Mouse (Mus musculus) liver, embryonic 14.5 days (tissue): ENCODE measurements around the gene Pqlc2. TPM values are rescaled to one million over a fixed set of nuclear protein-coding genes. Genes with fewer than 3 reads are reported as not detected.

Experiments used
- ATAC-seq: fragments of 200-750 bp; cut with Nextera tagmentation; 2 replicates; pipeline ENCODE4 v1.8.0; 2017; ENCODE audit warnings: moderate number of reproducible peaks, mild to moderate bottlenecking, moderate library complexity; ENCODE audit not compliant: insufficient read depth
- DNase-seq, 3 experiments: peaks; one replicate each; pipeline ENCODE4 v3.0.0-alpha.2; 2012 to 2013; ENCODE audit warnings: low read depth in 3 of 3, low spot score in 3 of 3
- H3K27ac ChIP-seq: fragments of 300-500 bp; sonication (generic); 2 replicates; pipeline ENCODE4 v1.5.1; 2014; ENCODE audit warnings: moderate library complexity, mild to moderate bottlenecking, control low read depth, inconsistent platforms
- H3K27me3 ChIP-seq: fragments of 300-500 bp; sonication (generic); 2 replicates; pipeline ENCODE4 v1.6.1; 2014; ENCODE audit warnings: mild to moderate bottlenecking, low read length, moderate library complexity; ENCODE audit not compliant: control insufficient read depth, insufficient read depth
- H3K36me3 ChIP-seq: fragments of 300-500 bp; sonication (generic); replicated peaks from 2 replicates; pipeline ENCODE4 v1.6.1; 2014; ENCODE audit warnings: low read depth; ENCODE audit not compliant: control insufficient read depth, insufficient read depth
- H3K4me1 ChIP-seq, 2 experiments: fragments of 200-500 bp in 1 of 2; fragments of 300-500 bp in 1 of 2; sonication (generic) in 1 of 2; replicated peaks; 2 replicates each; pipeline ENCODE4 v1.6.1; 2012 to 2014; ENCODE audit warnings: antibody characterized with exemption in 1 of 2, inconsistent platforms in 1 of 2, low read length in 1 of 2; ENCODE audit not compliant: control insufficient read depth in 2 of 2, insufficient read depth in 2 of 2
- H3K4me2 ChIP-seq: fragments of 300-500 bp; sonication (generic); 2 replicates; pipeline ENCODE4 v1.6.1; 2014; ENCODE audit warnings: low read depth, mild to moderate bottlenecking, control low read depth, moderate library complexity
- H3K4me3 ChIP-seq, 2 experiments: fragments of 200-500 bp in 1 of 2; fragments of 300-500 bp in 1 of 2; sonication (generic) in 1 of 2; 2 replicates each; pipeline ENCODE4 v1.5.1; 2012 to 2014; ENCODE audit warnings: low read depth in 2 of 2, low read length in 2 of 2, mild to moderate bottlenecking in 2 of 2, control low read depth in 1 of 2, inconsistent platforms in 1 of 2, moderate library complexity in 1 of 2; ENCODE audit not compliant: insufficient read depth in 1 of 2
- H3K9ac ChIP-seq: fragments of 300-500 bp; sonication (generic); replicated peaks from 2 replicates; pipeline ENCODE4 v1.6.1; 2014; ENCODE audit warnings: mild to moderate bottlenecking, control low read depth, moderate library complexity
- H3K9me3 ChIP-seq: fragments of 300-500 bp; sonication (generic); 2 replicates; pipeline ENCODE4 v1.6.1; 2016; ENCODE audit warnings: low read length, mixed read lengths; ENCODE audit not compliant: control insufficient read depth
- CTCF ChIP-seq: IDR thresholded peaks from 2 replicates; pipeline ENCODE4 v1.5.1; 2016; ENCODE audit warnings: antibody characterized with exemption, low read depth, control low read depth
- EP300 ChIP-seq: IDR thresholded peaks from 2 replicates; pipeline ENCODE4 v1.6.1; 2016; ENCODE audit warnings: antibody characterized with exemption, low read depth
- WGBS: fragments of 180-500 bp; shearing (Covaris S2); extraction: QIAGEN DNeasy Blood & Tissue Kit; methylation state at CpG from one replicate; pipeline ENCODE4 v1.1.7; 2014; ENCODE audit not compliant: insufficient replicate concordance; 5-methylcytosine and 5-hydroxymethylcytosine counted together
- polyA plus RNA-seq, 2 experiments: library from polyadenylated mRNA; depleted of rRNA in 1 of 2; stranded (reverse) in 1 of 2; unstranded in 1 of 2; fragments of >200 nt; fragmentation: Nextera tagmentation in 1 of 2; extraction: Ambion mirVana in 1 of 2; gene quantifications; 2 replicates each; pipeline versions ENCODE4 v1.2.1 to v1.2.3; 2012 to 2014

Pqlc2 gene
- polyA plus RNA-seq, 2 experiments: 8.1 to 8.6 TPM

DNA sequence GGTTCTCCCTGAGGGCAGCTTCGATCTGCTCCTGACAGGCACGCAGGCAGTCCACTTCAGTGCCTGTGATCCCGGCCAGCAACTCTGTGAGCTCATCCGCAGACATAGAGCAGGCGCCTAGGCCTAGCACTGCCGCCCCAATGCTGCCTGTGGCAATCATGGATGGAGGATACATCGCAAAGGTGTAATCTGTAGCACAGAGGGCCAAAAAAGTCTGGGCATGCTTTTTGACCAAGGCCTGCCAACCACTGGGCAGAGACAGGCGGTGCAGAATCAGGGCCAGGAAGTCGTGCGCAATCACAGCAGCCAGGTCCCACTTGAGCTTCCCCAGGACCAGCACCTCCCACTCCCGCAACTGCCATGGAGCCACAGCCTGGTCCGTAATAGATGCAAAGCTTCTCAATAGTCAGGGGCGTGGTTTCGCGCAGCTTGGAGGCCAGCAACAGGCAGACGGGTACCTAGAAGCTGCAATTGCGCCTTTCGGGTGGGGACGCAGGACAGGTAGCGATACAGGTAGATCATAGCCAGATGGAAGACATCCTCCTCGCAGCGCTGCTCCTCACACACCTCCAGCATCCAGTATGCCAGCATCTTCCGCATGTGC is 35.0 kb upstream of the Pqlc2 start:
- no peak overlapping the region for H3K4me3 ChIP-seq
- WGBS: 83% methylated on average over 23 of the region's 23 CpGs
- H3K27me3 ChIP-seq: no peaks in the 10 kb centered on the region
- ATAC-seq: no peak; the same call in 1 of the 2 replicates
- no peak overlapping the region for H3K4me2 ChIP-seq
- TF ChIP-seq EP300 (no peak), CTCF (no peak)
- H3K4me1 ChIP-seq: peaks cover 0 to 4% of the 10 kb centered on the region in 2 experiments; a peak in 2 of 4 replicates
- H3K27ac ChIP-seq: no peak overlapping the region
- DNase-seq: no peak
- peaks cover 35% of the 10 kb centered on the region for H3K36me3 ChIP-seq
- no peaks in the 10 kb centered on the region for H3K9me3 ChIP-seq
- no peak overlapping the region for H3K9ac ChIP-seq

DNA sequence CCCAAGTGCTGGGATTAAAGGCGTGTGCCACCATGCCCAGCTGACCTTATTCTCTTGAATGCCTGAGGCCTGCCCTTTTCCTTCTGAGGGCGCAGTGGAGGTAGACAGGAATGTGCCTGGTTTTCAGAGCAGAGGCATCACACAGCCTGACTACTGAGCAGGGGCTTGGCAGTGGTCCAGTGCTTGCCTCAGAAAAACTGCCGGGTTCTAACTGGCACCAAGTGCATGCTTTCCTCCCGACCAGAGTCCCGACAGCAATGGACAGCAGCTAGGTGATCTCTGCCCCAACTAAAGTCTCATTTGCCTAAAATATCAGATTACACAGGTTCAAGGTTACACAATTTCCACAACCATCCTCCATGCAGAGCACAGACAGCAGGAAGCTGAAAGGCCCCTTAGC is 33.2 kb upstream of the Pqlc2 start:
- no peaks in the 10 kb centered on the region for H3K9me3 ChIP-seq
- TF ChIP-seq CTCF (no peak), EP300 (no peak)
- H3K27ac ChIP-seq: no peak overlapping the region
- WGBS: 68% methylated on average over 5 of the region's 5 CpGs
- H3K4me1 ChIP-seq: peaks cover 0 to 2% of the 10 kb centered on the region in 2 experiments; a peak in 1 of 4 replicates
- no peak overlapping the region for H3K4me2 ChIP-seq
- no peaks in the 10 kb centered on the region for H3K27me3 ChIP-seq
- DNase-seq (no peak), ATAC-seq (no peak)
- H3K4me3 ChIP-seq: no peak overlapping the region
- no peak overlapping the region for H3K9ac ChIP-seq
- H3K36me3 ChIP-seq: peaks cover 24% of the 10 kb centered on the region

GRCm38 (mm10) chr4:139341556-139342233 is 31.2 kb upstream of the Pqlc2 start:
- H3K4me3 ChIP-seq: no peak overlapping the region
- peaks cover 0 to 9% of the 10 kb centered on the region in 2 experiments; a peak in 2 of 4 replicates for H3K4me1 ChIP-seq
- H3K27me3 ChIP-seq: no peaks in the 10 kb centered on the region
- no peaks in the 10 kb centered on the region for H3K9me3 ChIP-seq
- no peak for TF ChIP-seq CTCF
- TF ChIP-seq EP300: no peak
- 70% methylated on average over 7 of the region's 7 CpGs for WGBS
- DNase-seq (no peak), ATAC-seq (no peak)
- no peak overlapping the region for H3K9ac ChIP-seq
- H3K4me2 ChIP-seq: no peak overlapping the region
- H3K36me3 ChIP-seq: peaks cover 9% of the 10 kb centered on the region
- H3K27ac ChIP-seq: no peak overlapping the region

- no peaks in the 10 kb centered on the region for H3K27me3 ChIP-seq
- no peaks in the 10 kb centered on the region for H3K9me3 ChIP-seq
- H3K4me2 ChIP-seq: no peak overlapping the region
- no peak for DNase-seq
- TF ChIP-seq EP300 (no peak), CTCF (no peak)
- no peak for ATAC-seq
- no peak overlapping the region for H3K4me3 ChIP-seq
- peaks cover under 1 to 16% of the 10 kb centered on the region in 2 experiments; a peak in 3 of 4 replicates for H3K4me1 ChIP-seq
- 0 out of 2 replicates have a peak, but pooled peaks cover 3% of the 10 kb centered on the region for H3K36me3 ChIP-seq
- WGBS: 47% methylated on average over 4 of the region's 4 CpGs
- no peak overlapping the region for H3K27ac ChIP-seq
- no peak overlapping the region for H3K9ac ChIP-seq
Measured at GRCm38 (mm10) chr4:139340835-139341234, 30.3 kb upstream of the Pqlc2 start.

- WGBS: 50% methylated on average over 33 of the region's 33 CpGs
- ATAC-seq (no peak), DNase-seq (no peak)
- Histone ChIP-seq H3K4me3 (no peak overlapping the region), H3K9me3 (no peaks in the 10 kb centered on the region), H3K36me3 (no peaks in the 10 kb centered on the region), H3K4me2 (peak overlapping the region; percentile 44), H3K4me1 (peaks cover 20 to 32% of the 10 kb centered on the region in 2 experiments), H3K27me3 (no peaks in the 10 kb centered on the region), H3K9ac (no peak overlapping the region), H3K27ac (no peak overlapping the region)
- TF ChIP-seq CTCF (no peak), EP300 (no peak)
Measured at GRCm38 (mm10) chr4:139338145-139338544, 27.6 kb upstream of the Pqlc2 start.
